Mouse (Mus musculus) spleen, adult 2 months (tissue): ENCODE measurements around the gene Npsr1.

ENCODE experiments used
- CTCF ChIP-seq: fragments of 200-500 bp; IDR thresholded peaks from 2 replicates; pipeline ENCODE4 v1.5.1; 2011; ENCODE audit warnings: mild to moderate bottlenecking, inconsistent platforms; ENCODE audit not compliant: insufficient read depth, insufficient read length, insufficient replicate concordance; ENCODE audit errors: extremely low read depth
- POLR2A ChIP-seq: fragments of 200-500 bp; IDR thresholded peaks from 2 replicates; pipeline ENCODE4 v1.6.1; 2011; ENCODE audit warnings: low read depth, low read length, inconsistent platforms

DNA sequence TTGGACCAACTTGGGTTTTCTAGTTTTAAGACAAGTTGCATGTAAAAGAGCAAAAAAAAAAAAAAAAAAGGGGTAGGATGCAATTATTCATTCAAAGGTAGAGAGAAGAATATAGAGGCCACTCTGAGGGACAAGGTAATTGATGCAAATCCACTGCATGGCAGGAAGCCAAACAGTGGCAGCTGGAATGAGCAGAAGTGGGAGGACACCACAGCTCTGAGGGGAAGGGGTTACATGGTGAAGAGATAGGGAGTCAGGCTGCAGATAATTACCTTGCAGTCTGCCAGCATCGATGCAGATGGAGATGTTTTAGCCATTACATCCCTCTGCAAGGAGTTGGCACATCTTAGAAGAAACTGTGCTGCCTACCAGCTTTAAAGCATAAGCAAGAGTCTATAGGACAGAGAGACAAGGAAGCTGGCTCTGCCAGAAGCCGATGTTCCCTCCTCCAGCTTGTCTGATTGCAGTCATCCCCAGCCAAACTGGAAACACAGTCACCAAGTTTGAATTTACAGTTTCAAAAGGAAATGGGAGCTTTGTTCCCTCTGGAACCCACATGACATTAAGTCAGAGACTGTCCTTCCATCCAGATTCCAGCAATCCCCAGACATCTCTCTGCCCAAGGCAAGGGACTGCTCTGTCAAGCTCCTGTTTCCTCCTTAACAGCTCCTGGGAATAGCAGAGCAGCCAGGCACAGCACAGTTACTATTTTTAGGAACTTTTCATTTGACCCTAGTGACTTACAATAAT is 91.9 kb downstream of the Npsr1 start:
- TF ChIP-seq POLR2A (no peak), CTCF (no peak)
